Mouse (Mus musculus): Measurements from ENCODE around the gene Alkbh6.

GRCm38 (mm10) chr7:30293795-30294194 lies 14.7 kb upstream of the Alkbh6 start:
- TF ChIP-seq CTCF (IDR thresholded peaks at IDR 0.05; ENCODE audit: low read depth, low read length) = no peak
- no peak for TF ChIP-seq POLR2A (IDR thresholded peaks at IDR 0.05; ENCODE audit: borderline replicate concordance, low read depth, low read length)

Data from bone marrow macrophage, adult 2 months (primary cell).